Mouse (Mus musculus) heart, adult 9 months (tissue): Measurements from ENCODE around the gene Cbln3.

Experiments
- DNase-seq, 2 experiments: peaks; one replicate each; pipeline ENCODE4 v3.0.0; 2022; ENCODE audit warnings: low spot score in 2 of 2

The Cbln3 gene

DNA sequence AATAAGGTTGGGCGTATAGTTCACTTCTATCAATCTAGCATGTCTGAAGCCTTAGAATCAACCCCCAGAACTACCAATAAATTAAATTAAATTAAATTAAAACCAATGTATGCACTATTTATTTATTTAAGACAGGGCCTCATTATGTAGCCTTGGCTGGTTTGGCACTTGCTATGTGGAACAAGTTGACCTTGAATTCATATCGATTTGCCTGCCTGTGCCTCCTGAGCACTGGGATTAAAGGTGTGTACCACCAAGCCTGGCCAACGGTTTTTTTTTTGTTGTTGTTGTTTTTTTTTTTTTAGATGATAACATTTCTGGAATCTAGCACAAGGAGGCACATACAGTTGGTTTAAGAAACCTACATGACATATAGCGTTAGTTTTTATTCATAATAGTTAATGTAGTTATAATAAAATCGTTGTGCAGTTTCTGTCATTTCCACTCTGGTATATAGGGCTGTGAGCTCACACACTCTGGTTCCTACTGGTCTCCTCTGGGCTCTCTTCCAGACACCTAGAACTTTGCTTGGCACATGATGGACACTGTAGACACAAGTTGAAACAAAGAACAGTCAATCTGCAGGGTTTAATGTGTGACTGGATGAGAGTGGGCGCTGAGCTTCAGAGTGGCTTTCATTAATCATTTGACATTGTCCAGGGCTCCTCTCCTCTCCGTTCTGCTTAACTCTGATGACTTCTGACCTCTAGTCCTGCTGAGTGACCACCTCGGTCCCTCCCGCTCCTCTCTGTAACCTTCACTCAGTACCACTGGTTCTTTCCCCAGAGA lies 38.5 kb downstream of the Cbln3 start:
- no peak for DNase-seq

- DNase-seq: no peak
Measured at GRCm38 (mm10) chr14:55842794-55843193, 41.4 kb downstream of the Cbln3 start.

GRCm38 (mm10) chr14:55840853-55841366 lies 43.3 kb downstream of the Cbln3 start:
- no peak for DNase-seq

DNA sequence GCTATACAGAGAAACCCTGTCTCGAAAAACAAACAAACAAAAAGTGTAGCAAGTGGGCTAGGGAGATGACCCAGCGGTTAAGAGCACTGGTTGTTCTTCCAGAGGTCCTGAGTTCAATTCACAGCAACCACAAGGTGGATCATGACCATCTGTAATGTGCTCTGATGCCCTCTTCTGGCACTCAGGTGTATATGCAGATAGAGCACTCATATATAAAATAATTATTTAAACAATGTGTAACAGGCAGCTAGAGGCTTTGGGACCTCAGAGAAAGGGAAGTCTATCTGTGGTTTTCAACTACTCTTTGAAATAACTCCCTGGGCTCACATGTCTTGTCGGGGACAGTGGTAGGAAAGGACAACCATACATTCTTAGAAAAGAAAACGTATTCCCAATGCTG lies 45.5 kb downstream of the Cbln3 start:
- DNase-seq: no peak

GRCm38 (mm10) chr14:55838312-55838711 lies 45.9 kb downstream of the Cbln3 start:
- no peak for DNase-seq

DNA sequence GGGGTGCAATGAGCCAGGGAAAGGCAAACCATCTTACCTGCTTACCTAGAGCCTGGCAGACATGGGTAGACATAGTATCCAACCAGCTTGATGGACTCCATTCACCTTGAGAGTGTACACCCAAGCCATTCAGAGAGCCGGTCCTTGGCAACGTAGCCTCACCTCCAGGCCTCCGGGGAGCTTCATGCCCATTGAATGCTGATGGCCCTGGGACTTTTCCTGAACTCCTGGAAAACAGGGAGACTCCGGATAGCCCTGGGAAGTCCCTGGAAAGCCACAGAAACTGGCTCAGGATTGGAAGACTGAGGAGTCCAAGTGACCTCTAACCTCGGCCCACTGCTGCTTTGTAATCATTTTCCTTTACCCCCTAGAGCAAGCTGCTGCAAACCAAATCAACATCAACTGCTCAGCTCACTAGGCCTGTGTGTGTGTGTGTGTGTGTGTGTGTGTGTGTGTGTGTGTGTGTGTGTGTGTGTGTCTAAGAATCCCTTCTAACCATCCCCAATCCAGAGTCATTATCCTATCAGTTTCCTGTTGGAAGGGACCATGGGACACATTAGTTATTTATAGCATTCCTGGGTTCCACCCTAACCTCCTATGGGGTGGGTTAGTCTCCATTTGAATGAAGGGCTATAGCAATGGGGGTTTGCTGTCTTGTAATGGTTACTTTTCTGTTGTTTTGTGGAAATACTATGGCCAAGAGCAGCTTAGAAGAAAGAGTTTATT lies 49.2 kb downstream of the Cbln3 start:
- DNase-seq: no peak

- DNase-seq: no peak
Measured at GRCm38 (mm10) chr14:55833126-55833525, 51.1 kb downstream of the Cbln3 start.

DNA sequence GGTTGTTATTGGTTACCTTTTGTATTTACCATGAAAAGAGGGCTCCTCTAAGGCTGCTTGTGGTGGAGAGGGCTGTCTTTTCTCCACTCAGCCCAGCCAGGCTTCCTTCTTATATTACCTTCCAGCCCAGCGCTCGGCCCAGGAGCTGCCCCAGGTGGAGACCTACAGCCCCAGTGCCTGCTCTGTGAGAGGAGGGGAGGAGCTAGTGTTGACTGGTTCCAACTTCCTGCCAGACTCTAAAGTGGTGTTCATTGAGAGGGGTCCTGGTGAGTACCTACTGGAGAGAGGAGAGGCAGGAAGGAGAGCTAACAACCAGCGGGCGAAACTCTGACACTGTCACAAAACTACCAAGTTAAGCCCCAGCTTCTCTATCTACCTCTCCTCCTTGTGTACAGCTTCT lies 53.9 kb downstream of the Cbln3 start:
- no peak for DNase-seq

GRCm38 (mm10) chr14:55829854-55830253 lies 54.3 kb downstream of the Cbln3 start:
- no peak for DNase-seq
